8 mouse cellular contexts compared by ENCODE assay signal in the genomic region with DNA sequence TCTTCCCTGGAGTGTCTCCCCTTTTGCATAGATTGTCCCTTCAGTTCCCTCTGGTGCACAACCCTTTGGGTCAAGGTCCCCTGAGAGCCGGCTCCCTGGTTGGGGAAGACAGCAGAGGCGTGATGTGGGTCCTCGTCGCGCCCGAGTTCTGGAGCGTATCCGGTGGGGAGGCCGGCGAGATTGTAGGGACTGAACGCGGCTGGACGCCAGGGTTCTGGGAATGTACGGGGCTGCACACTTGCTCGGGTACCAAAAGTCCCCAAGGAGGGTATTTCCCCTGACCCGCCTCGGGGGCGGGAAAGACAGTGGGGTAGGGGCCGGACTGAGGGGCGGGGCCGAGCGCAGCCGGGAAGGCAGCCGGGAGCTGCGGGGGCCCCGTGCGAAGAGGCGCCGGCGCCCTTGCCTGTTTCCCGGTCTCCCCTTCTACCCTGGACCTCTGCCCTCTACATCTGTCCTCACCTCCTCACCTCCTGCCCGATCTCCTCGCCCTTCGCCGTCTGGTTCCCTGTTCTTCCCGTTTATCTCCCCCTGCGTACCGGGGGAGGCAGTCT. TPM values are rescaled to one million over a fixed set of nuclear protein-coding genes. Genes with fewer than 3 reads are reported as not detected.
A peak's percentile ranks its signal among the peaks of the same experiment; 100 is the strongest.
DNase-seq lines count a peak whose midpoint lies in the region; ATAC-seq and TF ChIP-seq lines count a peak whose summit lies in the region.

No protein-coding gene starts in this region.

- H3K4me3 ChIP-seq in G1E (ENCODE audit: low read depth, low read length): peak overlapping the region; percentile 74
- peak overlapping the region; percentile 72 for H3K4me3 ChIP-seq in embryonic facial prominence, embryonic 15.5 days (replicated peaks)
- H3K4me3 ChIP-seq in myocyte: peak overlapping the region; percentile 90

- peaks cover 49% of the 10 kb centered on the region for H3K79me2 ChIP-seq in myocyte (ENCODE audit: control insufficient read depth, insufficient read depth)

- intact Hi-C loops in heart, postnatal 25 days (cut with DNase I): no loop called here

- no peak for ATAC-seq in CD4-positive, CD25-positive, alpha-beta regulatory T cell, adult 4 months
- ATAC-seq in G1E (ENCODE audit: extremely low read depth, insufficient number of reproducible peaks, low FRiP score, poor library complexity, severe bottlenecking): no peak
- ATAC-seq in embryonic facial prominence, embryonic 15.5 days (ENCODE audit: insufficient number of reproducible peaks, low FRiP score, low TSS enrichment, low read depth): peak; percentile 65

- H3K9ac ChIP-seq in embryonic facial prominence, embryonic 15.5 days: peak overlapping the region; percentile 69

- peak; percentile 70 for DNase-seq in CD4-positive, CD25-positive, alpha-beta regulatory T cell, adult 2 months (ENCODE audit: low read depth, low spot score)
- peak; percentile 41 for DNase-seq in G1E (ENCODE audit: low spot score)
- peak; percentile 81 for DNase-seq in heart, postnatal 25 days (ENCODE audit: low spot score)
- DNase-seq in liver: peak; percentile 61
- peak; percentile 27 to 33 for DNase-seq in thymus, postnatal 10 days (ENCODE audit: low spot score in 2 of 2)

- under 1% methylated on average over 37 of the region's 38 CpGs for WGBS in embryonic facial prominence, embryonic 15.5 days

- peak overlapping the region; percentile 77 for H3K4me2 ChIP-seq in embryonic facial prominence, embryonic 15.5 days (replicated peaks)
- peak overlapping the region; percentile 99 for H3K4me2 ChIP-seq in myocyte (ENCODE audit: low read depth)

- peaks cover 94% of the 10 kb centered on the region for H3K4me1 ChIP-seq in G1E (ENCODE audit: insufficient read depth, low read depth, low read length)
- peaks cover 68% of the 10 kb centered on the region for H3K4me1 ChIP-seq in embryonic facial prominence, embryonic 15.5 days

- TF ChIP-seq POLR2A in myocyte (IDR thresholded peaks at IDR 0.05; ENCODE audit: insufficient read length, low read depth): peak; percentile 93

- peaks cover 4% of the 10 kb centered on the region; the same call in 1 of the 2 replicates for H3K9me3 ChIP-seq in G1E (replicated peaks)
- no peaks in the 10 kb centered on the region for H3K9me3 ChIP-seq in embryonic facial prominence, embryonic 15.5 days (replicated peaks)

- no peak for TF ChIP-seq CTCF in G1E (IDR thresholded peaks at IDR 0.05; ENCODE audit: low read depth, low read length)

- H3K36me3 ChIP-seq in G1E (replicated peaks) (peaks cover 30% of the 10 kb centered on the region), myocyte (ENCODE audit: control insufficient read depth, insufficient read depth) (no peaks in the 10 kb centered on the region)
- peaks cover 5% of the 10 kb centered on the region; the same call in 1 of the 2 replicates for H3K36me3 ChIP-seq in embryonic facial prominence, embryonic 15.5 days

- peak overlapping the region; percentile 64 for H3ac ChIP-seq in myocyte (ENCODE audit: control insufficient read depth, insufficient read length)

- peak overlapping the region; percentile 99 for H3K27ac ChIP-seq in embryonic facial prominence, embryonic 15.5 days (replicated peaks)

- H3K27me3 ChIP-seq in G1E (ENCODE audit: insufficient read depth, low read length): peaks cover 17% of the 10 kb centered on the region; the same call in 1 of the 2 replicates
- H3K27me3 ChIP-seq in embryonic facial prominence, embryonic 15.5 days: no peaks in the 10 kb centered on the region
- no peaks in the 10 kb centered on the region for H3K27me3 ChIP-seq in myocyte (ENCODE audit: control insufficient read depth, insufficient read depth, insufficient read length)

TF ChIP-seq in myocyte, 11 proteins besides CTCF, POLR2A, EP300 and RAD21:
- no peak for TF ChIP-seq SRF (IDR thresholded peaks at IDR 0.05; ENCODE audit: control insufficient read depth, insufficient read length, low read depth)
- no peak for TF ChIP-seq USF1 (IDR thresholded peaks at IDR 0.05; ENCODE audit: low read depth)
- peak; percentile 92 for TF ChIP-seq POLR2AphosphoS2 (IDR thresholded peaks at IDR 0.05; ENCODE audit: insufficient read length, low read depth)
- TF ChIP-seq MYOG (IDR thresholded peaks at IDR 0.05; ENCODE audit: control insufficient read depth in 1 of 3, insufficient read depth in 1 of 3, insufficient read length in 2 of 3, low read depth in 2 of 3): peak in 1 of 3 experiments; percentile 5
- TF ChIP-seq MYOD1 (IDR thresholded peaks at IDR 0.05; ENCODE audit: control insufficient read depth in 1 of 3, insufficient read length in 2 of 3, low read depth in 2 of 3): no peak

RNA-seq across cellular contexts. Expression of a gene that starts 1.0 kb away (rescaled TPM):
- 100 to 1,000 TPM; 222 to 223 TPM for polyA plus RNA-seq in CD4-positive, CD25-positive, alpha-beta regulatory T cell, adult 4 months (2017; shearing (Covaris generic))
- 61.9 and 73.7 TPM in 2 replicates for total RNA-seq in G1E (2014; fragmentation: Nextera tagmentation)
- 31.1 and 33.1 TPM in 2 replicates for total RNA-seq in G1E (2017)
- 87.9 and 103 TPM in 2 replicates for polyA plus RNA-seq in G1E (2012)
- 28.5 and 30.3 TPM in 2 replicates for polyA plus RNA-seq in embryonic facial prominence, embryonic 15.5 days (2015; fragmentation: Nextera tagmentation; extraction: Ambion mirVana)
- total RNA-seq in heart, postnatal 25 days (2021): 10 to 100 TPM; 11.9 to 16.6 TPM
- 46.2 TPM for polyA plus RNA-seq in myocyte (2012; fragmentation: generic; extraction: Trizol)

RNA-seq across cellular contexts. Expression of a gene that starts 5.2 kb away (rescaled TPM):
- 10 to 100 TPM; 35.5 to 43.5 TPM for polyA plus RNA-seq in CD4-positive, CD25-positive, alpha-beta regulatory T cell, adult 4 months (2017; shearing (Covaris generic))
- total RNA-seq in G1E (2014; fragmentation: Nextera tagmentation) (39.9 and 59.9 TPM in 2 replicates), G1E (2017) (51.0 and 53.3 TPM in 2 replicates)
- polyA plus RNA-seq in G1E (2012) (23.4 and 33.1 TPM in 2 replicates), myocyte (2012; fragmentation: generic; extraction: Trizol) (18.5 TPM)
- polyA plus RNA-seq in embryonic facial prominence, embryonic 15.5 days (2015; fragmentation: Nextera tagmentation; extraction: Ambion mirVana): 53.2 and 55.2 TPM in 2 replicates
- 1 to 10 TPM; 2.3 to 2.8 TPM for total RNA-seq in heart, postnatal 25 days (2021)

RNA-seq across cellular contexts. Expression of a gene that starts 13.3 kb away (rescaled TPM):
- polyA plus RNA-seq in CD4-positive, CD25-positive, alpha-beta regulatory T cell, adult 4 months (2017; shearing (Covaris generic)): 10 to 100 TPM; 13.4 to 39.3 TPM
- total RNA-seq in G1E (2014; fragmentation: Nextera tagmentation) (48.8 and 56.3 TPM in 2 replicates), G1E (2017) (76.8 and 81.1 TPM in 2 replicates)
- polyA plus RNA-seq in G1E (2012) (73.6 and 77.5 TPM in 2 replicates), myocyte (2012; fragmentation: generic; extraction: Trizol) (29.4 TPM)
- 40.7 and 50.6 TPM in 2 replicates for polyA plus RNA-seq in embryonic facial prominence, embryonic 15.5 days (2015; fragmentation: Nextera tagmentation; extraction: Ambion mirVana)
- 10 to 100 TPM; 19.2 to 20.1 TPM for total RNA-seq in heart, postnatal 25 days (2021)

RNA-seq across cellular contexts. Expression of a gene that starts 25.0 kb away (rescaled TPM):
- 10 to 100 TPM; 10.9 to 13.2 TPM for polyA plus RNA-seq in CD4-positive, CD25-positive, alpha-beta regulatory T cell, adult 4 months (2017; shearing (Covaris generic))
- total RNA-seq in G1E (2014; fragmentation: Nextera tagmentation) (197 and 209 TPM in 2 replicates), G1E (2017) (10.8 and 15.8 TPM in 2 replicates)
- polyA plus RNA-seq in G1E (2012) (18.2 and 29.7 TPM in 2 replicates), myocyte (2012; fragmentation: generic; extraction: Trizol) (7.0 TPM)
- polyA plus RNA-seq in embryonic facial prominence, embryonic 15.5 days (2015; fragmentation: Nextera tagmentation; extraction: Ambion mirVana): 12.0 and 16.1 TPM in 2 replicates
- 10 to 100 TPM; 11.8 to 14.6 TPM for total RNA-seq in heart, postnatal 25 days (2021)

RNA-seq across cellular contexts. Expression of a gene that starts 28.2 kb away (rescaled TPM):
- 100 to 1,000 TPM; 564 to 602 TPM for polyA plus RNA-seq in CD4-positive, CD25-positive, alpha-beta regulatory T cell, adult 4 months (2017; shearing (Covaris generic))
- 677 and 817 TPM in 2 replicates for total RNA-seq in G1E (2014; fragmentation: Nextera tagmentation)
- 849 and 1,028 TPM in 2 replicates for total RNA-seq in G1E (2017)
- 299 and 510 TPM in 2 replicates for polyA plus RNA-seq in G1E (2012)
- 823 TPM in 2 replicates for polyA plus RNA-seq in embryonic facial prominence, embryonic 15.5 days (2015; fragmentation: Nextera tagmentation; extraction: Ambion mirVana)
- 100 to 1,000 TPM; 102 to 103 TPM for total RNA-seq in heart, postnatal 25 days (2021)
- polyA plus RNA-seq in myocyte (2012; fragmentation: generic; extraction: Trizol): 692 TPM

Comparison
In these comparisons a context has a peak if more than half of its experiments do, and no peak if none do; other contexts are left out.
1. DNase-seq: peak in every context shown above with its lines; median percentile 81 in heart, postnatal 25 days; 70 in CD4-positive, CD25-positive, alpha-beta regulatory T cell, adult 2 months; 61 in liver; 41 in G1E; 30 in thymus, postnatal 10 days.